Mouse (Mus musculus) monocyte, adult 2 months (primary cell): ENCODE measurements around the gene Mlst8.
"Not testable (repeated sequence)": the region's sequence is repeated elsewhere in the genome, so short reads cannot be mapped to it uniquely, and the experiment has no call there.

Experiments
- DNase-seq, 2 experiments: peaks; one replicate each; pipeline ENCODE4 v3.0.0; 2022; ENCODE audit warnings: low spot score in 2 of 2, low read depth in 1 of 2

Gene Mlst8

DNA sequence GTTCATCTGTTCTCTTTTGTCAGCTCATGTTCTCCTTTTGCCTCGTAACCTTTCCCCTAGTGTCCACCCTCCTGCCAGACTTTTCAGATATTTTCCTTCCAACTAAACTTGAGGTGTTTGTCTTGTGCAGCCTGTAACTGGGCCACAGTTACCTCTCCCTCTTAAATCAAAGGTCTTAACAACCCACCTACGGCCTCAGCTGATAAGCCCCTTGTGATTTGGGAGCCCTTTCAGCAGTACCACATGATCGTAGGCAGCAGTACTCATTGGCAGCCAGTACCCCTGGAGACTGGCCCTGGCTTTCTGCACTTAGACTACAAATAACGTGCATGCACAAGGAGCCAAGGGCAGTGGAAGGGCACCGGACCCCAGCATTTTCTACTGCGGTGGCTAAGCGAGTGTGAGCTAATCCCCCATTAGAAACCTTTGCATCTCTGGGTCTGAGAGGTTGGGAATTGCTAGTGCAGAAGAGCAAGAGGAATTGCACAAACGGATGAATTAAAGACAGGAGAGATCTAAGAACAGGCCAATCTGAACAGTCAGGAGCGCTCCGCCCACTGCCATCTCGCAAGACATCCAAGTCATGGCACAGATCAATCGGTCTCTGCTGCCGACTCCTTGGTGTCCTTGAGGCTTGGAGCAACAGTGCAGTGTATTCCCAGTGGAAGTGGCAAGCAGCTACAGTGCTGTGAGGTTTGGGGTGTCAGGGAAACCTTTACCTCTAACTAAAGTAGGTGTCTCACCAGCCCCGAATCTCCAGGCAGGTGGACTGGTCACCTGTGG is 49.5 kb downstream of the Mlst8 start:
- no peak for DNase-seq

- DNase-seq, result no peak
Measured at GRCm38 (mm10) chr17:24427170-24427557, 51.7 kb downstream of the Mlst8 start.

DNA sequence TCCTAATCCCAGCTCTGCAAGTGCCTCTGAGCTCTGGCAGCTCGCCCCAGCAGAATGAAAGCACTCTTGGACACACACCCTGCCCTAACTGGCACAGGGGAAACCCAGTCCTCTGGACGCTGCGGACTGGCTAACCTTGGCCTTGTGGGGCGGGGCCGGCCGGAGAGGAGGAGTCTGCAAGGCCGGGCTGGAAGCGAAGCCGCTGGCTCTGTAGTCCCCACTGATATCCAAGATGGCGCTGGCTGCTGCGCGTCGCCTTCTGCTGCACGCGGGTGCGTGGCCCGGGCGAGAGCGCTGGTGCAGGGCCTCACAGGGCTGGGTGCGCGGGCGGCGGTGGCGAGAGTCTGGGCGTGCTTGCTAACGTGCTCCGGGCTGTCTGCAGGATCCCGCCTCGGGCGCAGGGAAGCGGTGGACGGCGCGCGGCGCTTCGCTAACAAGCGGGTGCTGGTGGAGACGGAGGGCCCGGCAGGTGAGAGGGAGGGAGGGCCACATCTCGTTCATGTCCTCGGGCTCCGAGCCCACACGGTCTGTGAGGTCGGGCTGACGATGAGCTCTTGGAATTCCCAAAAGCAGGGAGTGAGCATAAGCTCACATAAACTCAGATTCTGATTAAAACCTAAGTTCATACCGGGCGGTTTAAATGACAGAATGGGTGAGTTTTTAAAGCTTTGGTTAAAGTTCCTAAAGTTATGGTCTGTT is 52.3 kb downstream of the Mlst8 start, which contains the start of gene Eci1:
Gene Eci1, plus strand, starts transcription at position 171 of the 699 bp plus-strand sequence.
- DNase-seq, result peak; percentile 87 to 88

DNA sequence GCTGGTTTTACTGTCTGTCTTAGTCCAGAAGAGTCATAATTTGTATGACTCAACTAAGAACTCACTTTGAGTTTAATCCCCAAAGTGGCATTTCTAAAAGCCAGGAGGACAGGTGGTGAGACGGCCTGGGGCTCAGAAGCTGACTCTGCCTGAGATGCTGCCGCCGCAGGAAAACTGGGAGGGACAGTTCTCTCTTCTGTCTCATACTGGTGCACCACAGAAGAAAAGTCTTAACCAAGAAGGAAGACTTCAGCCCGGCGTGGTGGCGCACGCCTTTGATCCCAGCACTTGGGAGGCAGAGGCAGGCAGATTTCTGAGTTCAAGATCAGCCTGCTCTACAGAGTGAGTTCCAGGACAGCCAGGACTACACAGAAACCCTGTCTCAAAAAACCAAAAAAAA is 53.0 kb downstream of the Mlst8 start:
- no peak for DNase-seq

- not testable (repeated sequence) for DNase-seq
Measured at GRCm38 (mm10) chr17:24425326-24425725, 53.6 kb downstream of the Mlst8 start.

DNA sequence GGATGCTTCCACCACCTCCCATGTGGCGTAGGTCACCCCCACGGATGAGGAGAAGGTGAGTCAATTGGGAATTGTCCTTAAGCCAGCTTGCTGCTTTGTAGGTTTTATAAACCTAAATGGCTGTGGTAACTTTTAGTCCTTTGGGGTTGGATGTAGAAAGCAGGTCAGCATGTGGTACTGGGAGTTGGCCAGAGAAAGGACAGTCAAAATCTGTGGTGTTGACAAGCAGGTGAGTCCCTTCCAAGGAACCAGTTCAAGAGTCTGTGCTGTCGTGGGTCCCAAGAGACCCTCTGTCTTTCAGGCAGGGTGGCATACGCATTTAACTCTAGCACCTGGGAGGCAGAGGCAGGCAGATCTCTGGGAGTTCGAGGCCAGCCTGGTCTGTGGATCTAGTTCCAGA is 54.4 kb downstream of the Mlst8 start:
- DNase-seq, result no peak
